Mouse (Mus musculus) neural tube, embryonic 11.5 days (tissue): ENCODE measurements at regions not wholly inside any gene's neighbourhood (a gene's known extent, or its start where the extent isn't known, plus 50 kb on each side); places are given as distances from the start of the nearest gene placed in this dataset.

Experiments
- ATAC-seq: fragments of 200-750 bp; cut with Nextera tagmentation; 2 replicates; pipeline ENCODE4 v1.8.0; 2017; ENCODE audit warnings: moderate number of reproducible peaks, mild to moderate bottlenecking, moderate TSS enrichment, moderate library complexity; ENCODE audit not compliant: insufficient read depth, low FRiP score, low TSS enrichment
- DNase-seq: peaks from one replicate; pipeline ENCODE4 v3.0.0-alpha.2; 2015; ENCODE audit warnings: low spot score
- H3K27ac ChIP-seq: fragments of 300-500 bp; sonication (generic); 2 replicates; pipeline ENCODE4 v1.5.1; 2014; ENCODE audit warnings: low read depth, mild to moderate bottlenecking, low read length
- H3K27me3 ChIP-seq: fragments of 300-500 bp; sonication (generic); 2 replicates; pipeline ENCODE4 v1.6.1; 2014; ENCODE audit warnings: mild to moderate bottlenecking, low read length, mixed read lengths; ENCODE audit not compliant: control insufficient read depth, insufficient read depth
- H3K36me3 ChIP-seq: fragments of 300-500 bp; sonication (generic); 2 replicates; pipeline ENCODE4 v1.6.1; 2014; ENCODE audit warnings: mild to moderate bottlenecking, low read length, moderate library complexity, mixed read lengths; ENCODE audit not compliant: control insufficient read depth, insufficient read depth
- H3K4me1 ChIP-seq: fragments of 300-500 bp; sonication (generic); 2 replicates; pipeline ENCODE4 v1.6.1; 2014; ENCODE audit warnings: low read length, mixed read lengths; ENCODE audit not compliant: control insufficient read depth, insufficient read depth
- H3K4me2 ChIP-seq: fragments of 300-500 bp; sonication (generic); 2 replicates; pipeline ENCODE4 v1.6.1; 2014; ENCODE audit warnings: low read depth, mild to moderate bottlenecking, moderate library complexity
- H3K4me3 ChIP-seq: fragments of 300-500 bp; sonication (generic); 2 replicates; pipeline ENCODE4 v1.5.1; 2014; ENCODE audit warnings: low read depth, low read length
- H3K9ac ChIP-seq: fragments of 300-500 bp; sonication (generic); 2 replicates; pipeline ENCODE4 v1.6.1; 2014; ENCODE audit warnings: mild to moderate bottlenecking, low read length
- H3K9me3 ChIP-seq: fragments of 300-500 bp; sonication (generic); 2 replicates; pipeline ENCODE4 v1.6.1; 2016; ENCODE audit warnings: low read length; ENCODE audit not compliant: control insufficient read depth
- WGBS: fragments of 180-500 bp; shearing (Covaris S2); extraction: QIAGEN DNeasy Blood & Tissue Kit; methylation state at CpG from one replicate; pipeline ENCODE4 v1.1.7; 2014; 5-methylcytosine and 5-hydroxymethylcytosine counted together

GRCm38 (mm10) chr8:101564447-101564846, 1221.0 kb downstream of the Cdh11 start:
- 81% methylated on average over 5 of the region's 5 CpGs for WGBS
- H3K4me1 ChIP-seq = no peaks in the 10 kb centered on the region
- H3K27ac ChIP-seq = no peak overlapping the region
- no peak for ATAC-seq
- no peak overlapping the region for H3K4me2 ChIP-seq
- H3K27me3 ChIP-seq = no peaks in the 10 kb centered on the region
- no peak for DNase-seq
- H3K4me3 ChIP-seq = no peak overlapping the region
- no peaks in the 10 kb centered on the region for H3K36me3 ChIP-seq
- H3K9me3 ChIP-seq = no peaks in the 10 kb centered on the region
- no peak overlapping the region for H3K9ac ChIP-seq

DNA sequence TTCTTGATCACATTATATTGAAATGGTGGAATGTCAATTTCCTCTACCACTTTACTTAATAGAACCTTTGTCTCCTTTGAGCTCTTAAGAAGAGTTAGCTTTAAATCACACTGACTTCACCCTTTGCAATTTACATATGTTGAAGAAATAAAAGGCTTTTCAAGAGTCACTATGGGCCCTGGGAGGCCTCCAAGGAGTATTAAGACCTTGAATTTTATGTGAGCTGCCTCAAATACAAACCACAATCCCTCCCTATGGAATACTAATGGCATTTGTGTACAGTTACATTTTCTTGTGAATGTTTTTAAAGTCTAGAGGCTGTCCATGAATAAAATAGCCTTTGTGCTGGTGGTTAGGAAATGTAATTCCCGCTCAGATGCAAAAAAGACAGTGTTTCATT, 1262.7 kb downstream of the Cdh11 start:
- Histone ChIP-seq H3K36me3 (no peaks in the 10 kb centered on the region), H3K4me2 (no peak overlapping the region), H3K9ac (no peak overlapping the region), H3K4me1 (no peaks in the 10 kb centered on the region), H3K9me3 (no peaks in the 10 kb centered on the region), H3K4me3 (no peak overlapping the region), H3K27ac (no peak overlapping the region), H3K27me3 (no peaks in the 10 kb centered on the region)
- WGBS = 54% methylated on average over 1 of the region's 1 CpGs
- DNase-seq (no peak), ATAC-seq (peak; percentile 62; the same call in 1 of the 2 replicates)

DNA sequence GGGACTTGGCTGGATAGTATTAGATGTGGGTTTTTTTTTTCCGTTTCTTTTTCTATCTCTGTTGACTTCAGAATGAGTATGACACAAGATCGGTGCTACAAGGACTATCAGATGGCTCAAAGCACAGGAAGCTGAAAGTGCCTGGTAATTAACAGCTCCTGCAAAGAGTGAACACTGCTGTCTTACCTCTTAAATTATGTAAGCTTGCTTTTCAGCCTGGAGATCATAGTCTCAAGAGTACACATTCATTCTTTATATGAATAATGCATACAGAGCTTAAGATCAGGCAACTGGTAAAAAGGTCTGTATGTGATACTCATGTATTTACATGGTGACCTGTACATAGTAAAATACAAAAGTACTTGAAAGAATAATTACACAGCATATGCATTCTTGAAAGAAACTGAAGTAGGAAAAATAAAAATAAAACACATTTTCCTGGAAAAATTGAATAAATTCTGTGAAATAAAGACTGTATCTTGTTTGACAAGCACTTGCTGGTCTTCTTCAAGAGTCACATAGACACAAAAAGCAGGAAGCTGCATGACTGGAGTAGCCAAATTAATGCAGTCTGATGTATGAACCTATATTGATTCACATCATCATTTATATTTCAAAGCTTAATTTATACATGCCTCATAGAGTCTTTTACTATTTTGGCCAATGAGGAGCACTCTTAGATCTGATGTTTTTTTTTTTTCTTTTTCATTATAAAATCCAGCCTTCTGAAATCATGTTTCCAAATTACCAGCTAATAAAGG, 1306.7 kb downstream of the Cdh11 start:
- ATAC-seq = no peak
- WGBS = 83% methylated on average over 2 of the region's 2 CpGs
- no peak for DNase-seq

GRCm38 (mm10) chr8:101466363-101466762, 1319.1 kb downstream of the Cdh11 start:
- Histone ChIP-seq H3K9ac (no peak overlapping the region), H3K36me3 (no peaks in the 10 kb centered on the region), H3K27ac (no peak overlapping the region), H3K4me3 (no peak overlapping the region), H3K27me3 (no peaks in the 10 kb centered on the region), H3K9me3 (no peaks in the 10 kb centered on the region), H3K4me2 (no peak overlapping the region), H3K4me1 (no peaks in the 10 kb centered on the region)
- no peak for ATAC-seq
- DNase-seq = no peak
- WGBS = 83% methylated on average over 3 of the region's 3 CpGs

More for the DNA sequence above, 1306.7 kb downstream of the Cdh11 start:
- H3K36me3 ChIP-seq = no peaks in the 10 kb centered on the region
- no peaks in the 10 kb centered on the region for H3K4me1 ChIP-seq
- H3K27ac ChIP-seq = no peak overlapping the region
- H3K27me3 ChIP-seq = no peaks in the 10 kb centered on the region
- no peak overlapping the region for H3K4me3 ChIP-seq
- no peak overlapping the region for H3K4me2 ChIP-seq
- no peaks in the 10 kb centered on the region for H3K9me3 ChIP-seq
- no peak overlapping the region for H3K9ac ChIP-seq

DNA sequence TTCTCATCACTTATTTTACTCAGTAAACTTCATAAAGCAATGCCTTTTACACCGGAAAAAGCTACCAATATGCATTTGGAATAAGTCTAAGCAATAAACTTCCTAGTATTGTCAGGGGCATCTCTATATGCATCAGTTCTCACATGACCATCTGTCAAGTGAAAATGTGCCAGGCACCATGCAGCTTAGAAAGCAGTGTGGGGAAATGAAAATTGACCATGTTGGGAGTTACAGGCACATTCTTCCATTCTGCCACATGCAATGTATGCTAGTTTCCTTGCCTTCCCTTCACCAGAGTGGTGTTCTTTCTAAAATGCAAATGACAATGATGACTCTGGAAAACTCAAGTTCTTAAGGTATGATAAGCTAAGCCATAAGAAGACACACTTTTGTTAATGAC, 1322.9 kb downstream of the Cdh11 start:
- ATAC-seq = no peak
- Histone ChIP-seq H3K27ac (no peak overlapping the region), H3K4me3 (no peak overlapping the region), H3K4me1 (no peaks in the 10 kb centered on the region), H3K27me3 (no peaks in the 10 kb centered on the region), H3K9ac (no peak overlapping the region), H3K36me3 (no peaks in the 10 kb centered on the region), H3K9me3 (no peaks in the 10 kb centered on the region), H3K4me2 (no peak overlapping the region)
- 83% methylated on average over 1 of the region's 1 CpGs for WGBS
- no peak for DNase-seq

- Histone ChIP-seq H3K4me2 (no peak overlapping the region), H3K9ac (no peak overlapping the region), H3K27ac (no peak overlapping the region), H3K9me3 (no peaks in the 10 kb centered on the region), H3K4me1 (no peaks in the 10 kb centered on the region), H3K36me3 (no peaks in the 10 kb centered on the region), H3K4me3 (no peak overlapping the region), H3K27me3 (no peaks in the 10 kb centered on the region)
- ATAC-seq (no peak), DNase-seq (no peak)
- WGBS = 91% methylated on average over 1 of the region's 1 CpGs
Observed at GRCm38 (mm10) chr8:101444730-101445129, 1340.7 kb downstream of the Cdh11 start.

DNA sequence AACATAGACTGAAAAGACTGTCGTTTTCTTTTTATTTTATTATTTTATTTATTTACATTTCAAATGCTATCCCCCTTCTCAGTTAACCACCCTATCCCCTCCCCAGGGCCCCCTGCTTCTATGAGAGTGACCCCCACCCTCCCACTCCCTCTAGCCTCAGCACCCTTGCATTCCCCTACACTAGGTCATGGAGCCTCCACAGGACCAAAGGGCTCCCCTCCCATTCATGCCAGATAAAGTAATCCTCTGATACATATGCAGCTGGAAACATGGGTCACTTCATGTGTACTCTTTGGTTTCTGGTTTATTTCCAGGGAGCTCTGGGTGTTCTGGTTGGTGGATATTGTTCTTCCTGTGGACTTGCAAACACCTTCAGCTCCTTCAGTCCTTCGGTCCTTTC, 1342.9 kb downstream of the Cdh11 start:
- H3K9me3 ChIP-seq = no peaks in the 10 kb centered on the region
- H3K27ac ChIP-seq = no peak overlapping the region
- no peaks in the 10 kb centered on the region for H3K27me3 ChIP-seq
- no peak overlapping the region for H3K4me2 ChIP-seq
- DNase-seq (no peak), ATAC-seq (no peak)
- H3K4me3 ChIP-seq = no peak overlapping the region
- WGBS = 94% methylated on average over 2 of the region's 2 CpGs
- no peaks in the 10 kb centered on the region for H3K4me1 ChIP-seq
- no peaks in the 10 kb centered on the region for H3K36me3 ChIP-seq
- no peak overlapping the region for H3K9ac ChIP-seq

GRCm38 (mm10) chr8:101435691-101436090, 1349.8 kb downstream of the Cdh11 start:
- H3K9me3 ChIP-seq = no peaks in the 10 kb centered on the region
- no peaks in the 10 kb centered on the region for H3K36me3 ChIP-seq
- H3K4me1 ChIP-seq = no peaks in the 10 kb centered on the region
- ATAC-seq (no peak), DNase-seq (no peak)
- H3K27me3 ChIP-seq = no peaks in the 10 kb centered on the region
- no peak overlapping the region for H3K27ac ChIP-seq
- no peak overlapping the region for H3K9ac ChIP-seq
- H3K4me3 ChIP-seq = no peak overlapping the region
- WGBS = 64% methylated on average over 4 of the region's 4 CpGs
- H3K4me2 ChIP-seq = no peak overlapping the region
